Mouse (Mus musculus) spleen, postnatal 36 days (tissue): ENCODE measurements around the gene Tenm3.

Experiments used
- DNase-seq, 2 experiments: peaks; one replicate each; pipeline ENCODE4 v3.0.0; 2022; ENCODE audit warnings: low spot score in 2 of 2, mixed read lengths in 1 of 2

Tenm3 gene

DNA sequence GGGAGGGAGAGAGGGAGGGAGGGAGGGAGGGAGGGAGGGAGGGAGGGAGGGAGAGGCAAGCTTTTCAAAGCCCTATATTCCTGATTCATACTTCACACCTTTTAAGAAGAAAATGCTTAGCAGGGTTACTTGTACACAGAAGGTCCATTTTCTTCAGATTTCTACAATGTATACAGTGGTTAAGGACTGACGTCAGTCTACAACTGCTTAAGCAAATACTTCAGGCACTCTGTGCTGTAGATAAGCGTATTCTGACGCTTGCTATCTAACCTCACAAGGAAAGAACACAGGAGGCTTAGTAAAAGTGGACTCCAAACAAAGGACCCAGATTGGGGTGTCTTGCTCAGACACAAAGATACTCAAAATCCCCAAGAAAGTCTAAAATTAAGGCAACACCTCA lies 34.6 kb downstream of the Tenm3 start:
- no peak for DNase-seq

DNA sequence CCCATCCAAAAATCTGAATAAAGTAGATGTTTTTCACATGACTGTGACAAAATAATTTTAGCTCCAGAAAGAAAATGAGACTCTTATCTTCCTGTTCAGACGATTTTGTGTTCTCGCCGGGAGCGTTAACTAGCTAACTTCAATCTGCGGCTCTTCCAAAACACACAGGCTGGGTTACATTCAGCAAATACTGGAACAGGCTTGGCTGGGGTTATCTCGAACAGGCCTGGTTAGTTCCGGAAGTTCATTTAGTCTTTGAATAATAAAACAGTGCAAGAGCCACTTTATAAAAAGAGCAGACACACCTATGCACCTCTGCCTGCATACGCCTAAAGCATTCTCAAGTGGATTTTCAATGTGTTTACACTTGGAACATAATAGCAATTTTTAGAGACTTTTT lies 40.7 kb downstream of the Tenm3 start:
- DNase-seq: no peak

DNA sequence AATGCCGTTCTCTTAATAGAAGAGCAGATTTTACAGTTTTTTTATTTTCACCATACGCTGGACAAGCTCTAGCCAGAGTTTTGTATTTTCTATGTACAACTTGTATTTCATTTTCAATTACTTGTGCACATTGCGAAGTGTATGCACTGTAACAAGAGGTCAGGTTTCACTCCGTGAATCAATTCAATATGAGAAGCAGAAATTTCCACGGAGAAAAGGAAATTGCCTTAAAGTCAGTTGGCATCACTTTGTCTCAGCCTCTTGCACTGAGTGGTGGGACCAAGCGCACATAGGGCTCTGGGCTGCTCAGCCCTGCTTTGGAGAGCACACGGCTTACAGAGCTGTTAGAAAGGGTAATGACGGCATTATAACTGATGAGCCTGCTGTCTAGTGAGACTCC lies 41.5 kb downstream of the Tenm3 start:
- no peak for DNase-seq

DNA sequence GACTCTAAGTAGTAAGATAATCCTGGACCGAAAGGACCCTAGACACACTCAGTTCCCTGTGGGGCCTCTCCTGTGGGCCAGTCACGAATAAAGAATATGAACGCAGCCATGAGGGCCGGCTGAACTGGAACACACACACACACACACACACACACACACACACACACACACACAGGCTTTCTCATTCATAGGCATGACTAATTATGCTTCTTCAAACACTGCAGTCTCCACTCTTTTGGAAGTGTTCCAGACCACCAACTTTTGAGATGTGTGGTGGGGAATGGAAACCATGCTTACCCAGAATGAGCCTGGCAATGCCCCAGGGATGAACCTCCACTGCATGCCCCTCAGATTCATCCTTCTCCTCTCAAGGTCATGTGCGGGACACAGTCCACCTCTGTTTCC lies 45.8 kb downstream of the Tenm3 start:
- no peak for DNase-seq

DNA sequence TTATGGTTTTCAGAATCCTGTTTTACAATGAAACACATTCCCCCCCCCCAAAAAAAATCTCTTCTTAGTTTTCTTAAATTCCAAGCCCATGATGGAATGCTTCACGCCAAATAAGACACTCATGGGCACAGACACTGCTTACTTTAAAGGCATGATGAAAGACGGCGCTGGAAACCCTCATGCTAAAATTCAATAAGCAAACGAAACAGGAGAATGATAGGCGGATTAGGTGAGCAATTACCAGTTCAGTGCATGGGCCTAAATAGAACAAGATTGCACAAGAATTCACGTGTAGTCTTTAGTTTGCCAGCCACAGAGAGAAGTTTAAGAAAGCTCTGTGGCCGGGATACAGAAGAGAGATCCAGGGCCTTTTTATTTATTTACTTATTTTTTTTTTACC lies 49.5 kb downstream of the Tenm3 start:
- no peak for DNase-seq

DNA sequence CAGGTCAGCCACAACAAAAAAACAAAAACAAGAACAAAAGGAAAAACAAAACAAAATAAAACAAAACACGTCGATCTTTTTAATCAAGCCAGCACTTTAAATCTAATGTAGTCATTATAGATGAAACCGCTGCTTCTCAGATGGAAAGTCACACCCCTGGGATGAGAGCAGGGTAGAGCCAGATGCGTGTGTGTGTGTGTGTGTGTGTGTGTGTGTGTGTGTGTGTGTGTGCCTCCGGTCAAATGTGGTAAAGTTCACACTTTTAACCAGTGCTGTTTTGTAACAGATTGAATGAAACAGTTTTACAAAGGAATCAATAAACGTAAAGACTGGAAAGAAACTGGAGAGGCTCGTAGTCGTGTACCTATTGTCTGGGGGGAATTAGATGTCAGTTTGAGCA lies 50.0 kb downstream of the Tenm3 start:
- DNase-seq: no peak

DNA sequence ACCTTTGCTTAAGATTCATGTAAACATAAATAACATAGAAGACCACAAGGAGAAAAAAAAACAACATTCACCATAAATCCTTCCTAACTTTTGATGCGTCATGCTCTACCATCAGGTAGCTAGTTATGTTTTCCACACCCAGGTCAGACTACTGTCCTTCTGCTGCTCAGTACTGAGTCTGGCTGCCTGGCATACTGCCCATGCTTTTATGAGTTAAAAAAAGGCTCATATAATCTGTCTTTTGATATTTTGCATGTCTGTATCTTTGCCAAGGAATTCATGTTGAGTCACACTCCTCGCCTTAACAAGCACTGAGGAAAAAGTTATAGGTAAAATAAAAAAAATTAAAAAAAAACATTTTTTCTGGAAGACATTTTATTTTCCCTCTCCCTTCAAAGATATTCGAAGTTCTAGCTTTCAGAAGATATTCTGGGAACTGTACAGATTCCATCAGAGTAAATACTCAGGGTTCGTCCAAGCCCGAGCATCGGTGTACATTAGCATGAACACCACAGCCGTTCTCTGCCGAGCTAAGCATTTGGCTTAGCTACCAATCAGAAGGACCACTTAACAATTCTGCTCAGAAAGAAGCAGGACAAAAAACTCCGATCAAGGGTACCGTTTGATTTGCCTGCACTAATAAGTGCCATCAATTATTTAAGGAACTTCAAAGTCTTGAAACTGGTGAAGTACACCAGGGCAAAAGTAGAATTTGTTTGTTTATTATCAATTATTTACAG lies 51.0 kb downstream of the Tenm3 start:
- DNase-seq: no peak

DNA sequence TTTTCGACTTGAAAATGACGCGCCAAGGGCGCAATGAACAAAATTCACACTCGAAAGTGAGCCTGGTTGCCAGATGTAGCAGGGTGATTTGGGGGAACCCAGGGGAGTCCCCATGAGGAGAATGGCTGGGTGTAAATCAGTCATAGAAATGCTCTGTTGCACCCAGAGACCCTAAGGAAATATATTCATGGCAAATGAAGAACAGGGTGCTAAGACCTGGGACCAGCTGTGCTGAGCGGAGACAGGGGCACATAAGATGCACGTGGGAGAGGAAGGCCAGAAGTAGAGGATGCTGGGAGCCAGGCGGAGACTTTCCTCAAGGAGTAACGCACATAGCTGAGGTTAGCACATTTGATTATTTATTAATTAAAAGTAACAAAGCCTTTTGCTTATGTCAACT lies 60.4 kb downstream of the Tenm3 start:
- no peak for DNase-seq

DNA sequence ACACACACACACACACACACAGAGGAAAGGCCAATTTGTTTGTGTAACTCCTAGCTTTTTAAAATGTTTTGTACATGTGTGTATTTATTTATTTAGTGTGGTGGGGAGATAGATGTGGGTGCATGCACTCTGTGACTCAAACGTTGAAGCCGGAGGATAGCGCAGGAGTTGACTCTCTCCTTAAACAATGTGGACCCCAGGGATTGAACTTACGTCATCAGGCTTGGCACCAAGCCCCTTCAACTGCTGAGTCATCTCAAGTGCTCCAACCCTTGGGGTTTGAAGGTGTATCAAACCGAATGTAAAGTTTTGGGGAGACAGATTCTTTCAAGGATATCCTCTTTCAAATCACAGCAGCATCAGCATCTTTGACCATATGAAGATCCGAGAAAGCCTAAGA lies 63.1 kb downstream of the Tenm3 start:
- no peak for DNase-seq

DNA sequence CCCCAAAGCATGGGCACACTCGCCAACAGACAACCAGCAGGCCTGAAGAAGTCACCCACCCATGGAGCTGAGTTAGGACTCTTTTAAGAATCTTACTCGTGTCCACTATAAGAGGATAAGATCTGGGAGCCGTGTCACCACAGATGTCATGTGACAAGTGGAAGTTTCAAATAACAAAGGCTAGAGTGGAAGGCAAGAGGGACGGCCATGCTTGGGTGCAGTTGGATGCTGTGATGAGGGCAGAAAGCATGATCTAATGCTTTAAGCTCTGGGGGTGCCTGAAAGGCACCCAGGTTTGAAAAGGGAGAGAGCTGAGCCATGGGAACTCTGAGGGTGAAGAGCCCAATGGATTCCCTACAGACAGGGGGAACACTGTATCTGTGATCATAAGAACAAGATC lies 64.6 kb downstream of the Tenm3 start:
- DNase-seq: no peak

DNA sequence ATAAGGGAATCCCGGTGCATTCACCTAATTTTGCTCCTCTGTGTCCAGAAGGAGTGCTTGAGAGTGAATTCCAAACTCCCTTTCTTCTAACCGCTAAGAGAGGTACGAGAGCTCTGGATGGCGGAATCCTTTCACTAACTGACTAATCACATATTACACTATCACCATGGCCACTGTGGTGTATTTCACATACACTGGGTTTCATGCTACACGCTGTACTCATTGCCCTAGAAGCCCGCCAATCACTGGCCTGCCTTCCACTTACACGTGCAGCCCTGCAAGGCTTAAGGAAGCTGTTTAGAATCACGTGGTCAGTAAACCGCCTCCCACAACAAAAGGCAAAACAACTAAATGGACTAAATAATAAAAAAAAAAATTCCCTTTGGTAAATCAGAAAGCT lies 67.7 kb downstream of the Tenm3 start:
- no peak for DNase-seq

DNA sequence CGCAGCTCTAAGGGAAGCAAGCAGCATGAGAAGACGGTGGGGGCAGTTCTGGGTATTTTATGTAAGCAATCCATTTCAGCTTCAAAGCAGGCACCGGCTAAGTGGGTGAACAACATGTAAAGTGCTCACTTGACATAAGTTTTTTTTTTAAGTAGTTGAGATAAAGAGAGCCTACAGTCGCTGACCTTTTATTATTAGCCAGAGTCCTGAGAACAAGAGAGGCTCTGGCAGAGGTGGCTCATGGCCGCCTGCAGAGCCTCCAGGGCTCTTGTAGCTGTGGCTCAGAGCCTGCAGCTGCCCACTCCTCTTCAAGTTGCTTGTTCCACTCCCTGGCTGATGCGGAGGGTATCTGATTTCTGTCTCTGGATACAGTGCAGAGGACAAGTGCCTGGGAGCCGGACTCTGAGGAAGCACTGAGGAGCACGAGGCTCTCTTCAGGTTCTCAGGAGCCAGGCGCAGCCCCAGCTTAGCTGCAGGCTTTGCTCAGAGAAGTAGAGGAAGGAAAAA lies 68.2 kb downstream of the Tenm3 start:
- no peak for DNase-seq

DNA sequence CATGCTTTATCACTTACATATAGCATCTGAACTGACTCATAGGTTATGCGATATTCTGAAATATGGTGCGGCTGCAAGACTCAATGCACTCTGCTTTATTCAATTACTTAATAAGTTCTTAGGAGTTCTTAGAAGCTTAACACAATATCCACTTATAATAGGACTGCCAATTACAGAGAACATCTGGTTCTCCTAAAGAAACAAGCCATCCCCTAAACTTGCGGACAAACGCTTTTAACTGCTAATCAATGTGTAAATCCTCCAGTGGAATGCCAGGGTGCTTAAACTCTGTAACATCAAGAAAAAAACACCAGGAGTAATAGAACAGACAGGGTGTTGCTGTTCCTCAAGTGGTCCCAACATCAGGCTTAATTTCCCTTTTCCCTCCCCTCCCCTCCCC lies 68.9 kb downstream of the Tenm3 start:
- no peak for DNase-seq

DNA sequence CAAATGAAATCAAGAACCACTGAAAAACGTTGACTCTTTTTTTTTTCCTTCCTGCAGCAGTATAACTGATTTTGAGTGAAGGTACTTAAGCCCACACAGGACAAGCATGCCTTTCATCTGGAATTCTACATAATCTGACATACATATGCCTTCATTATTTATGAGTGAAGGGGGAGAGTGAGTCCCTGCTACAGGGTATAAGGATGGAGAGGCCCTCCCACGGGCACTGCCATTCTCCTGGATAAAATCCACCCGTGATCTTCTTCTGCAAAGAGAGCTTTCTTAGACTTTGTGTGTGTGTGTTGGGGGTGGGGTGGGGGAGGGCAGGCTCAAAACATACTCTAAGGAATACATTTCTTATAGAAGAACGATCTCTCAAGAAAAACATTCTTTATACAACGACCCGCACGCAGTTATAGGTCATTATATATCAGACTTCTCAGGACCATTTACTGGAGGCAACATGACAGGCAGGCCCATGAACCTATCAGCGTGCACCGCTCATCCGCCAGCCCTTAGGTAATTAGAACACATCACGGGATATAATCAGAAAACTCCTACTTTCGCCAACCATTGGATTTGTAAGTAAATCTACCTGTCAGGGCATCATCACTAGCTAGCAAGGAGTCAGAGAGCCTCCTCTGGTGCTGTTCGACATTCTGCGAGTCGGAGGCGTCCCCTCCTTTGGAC lies 77.1 kb downstream of the Tenm3 start:
- DNase-seq: no peak

DNA sequence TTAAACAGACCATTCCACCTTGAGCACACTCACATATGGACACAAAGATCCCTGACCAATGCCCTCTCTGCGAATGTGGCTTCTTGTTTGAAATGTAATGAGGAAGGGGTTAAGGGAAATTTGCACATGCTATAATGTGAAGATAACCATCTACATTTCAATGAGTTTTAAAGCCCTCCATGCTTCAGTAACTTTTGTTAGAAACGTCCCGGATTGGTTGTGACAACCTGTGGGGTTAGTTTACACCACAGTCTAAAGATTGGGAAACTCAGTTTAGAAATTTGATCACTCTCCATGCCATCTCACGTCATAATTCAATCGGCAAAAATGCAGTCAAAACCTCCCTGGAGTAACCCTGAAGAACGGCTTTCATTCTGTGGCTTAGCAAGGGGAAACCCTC lies 78.5 kb downstream of the Tenm3 start:
- DNase-seq: no peak

DNA sequence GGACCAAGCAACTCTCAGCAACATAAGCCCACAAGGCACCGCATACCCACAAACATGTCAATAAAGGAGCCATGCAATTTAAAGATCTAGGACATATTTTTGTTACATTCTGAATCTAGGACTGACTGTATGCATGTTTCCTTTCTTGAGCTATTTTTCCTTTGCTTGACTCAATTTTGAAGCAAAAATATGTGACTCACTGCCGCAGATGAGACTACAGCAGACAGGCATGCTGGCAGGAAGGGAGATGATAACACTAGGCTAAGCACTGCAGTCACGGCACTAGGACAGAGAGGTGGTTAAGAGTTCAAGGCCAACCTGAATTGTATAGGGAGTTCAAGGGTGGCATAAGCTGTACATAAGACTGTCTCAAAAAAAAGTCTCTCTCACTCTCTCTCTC lies 79.7 kb downstream of the Tenm3 start:
- DNase-seq: no peak

DNA sequence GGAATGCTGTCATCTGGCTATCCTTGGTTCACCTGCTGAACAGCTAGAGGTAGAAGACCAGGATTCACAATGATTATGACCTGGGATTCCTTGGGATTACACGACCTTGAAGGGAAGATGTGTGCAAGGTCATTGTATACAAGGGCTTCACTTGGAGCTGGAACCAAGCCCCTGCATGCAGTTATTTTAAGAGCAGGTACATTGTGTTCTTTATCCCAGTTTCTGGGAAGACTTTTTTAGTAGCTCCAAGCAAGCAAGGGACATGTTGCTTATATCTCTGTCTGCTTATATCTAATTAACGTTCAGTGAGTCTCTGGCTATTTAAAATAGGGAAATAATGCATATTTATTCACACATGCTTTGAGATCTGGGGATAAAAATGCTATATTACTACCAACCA lies 86.9 kb downstream of the Tenm3 start:
- no peak for DNase-seq

DNA sequence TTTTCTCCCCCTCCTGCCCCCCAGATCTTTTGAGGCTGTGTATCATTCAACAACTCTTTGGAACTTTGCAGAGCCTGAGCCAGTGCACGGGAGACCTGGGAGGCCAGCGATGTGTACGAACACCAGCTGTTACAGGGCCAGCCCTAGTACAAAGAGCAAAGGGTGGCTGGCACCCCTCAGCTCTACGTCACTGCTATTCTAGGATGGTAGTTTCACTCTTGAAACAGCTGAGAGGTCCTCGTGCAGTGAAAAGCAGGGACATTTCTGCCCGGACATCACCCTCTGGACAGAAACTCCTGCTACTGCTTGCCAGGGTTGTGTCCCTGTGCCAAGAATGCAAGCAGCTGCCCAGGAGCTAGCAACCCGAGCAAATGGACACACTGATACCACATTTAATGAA lies 88.3 kb downstream of the Tenm3 start:
- DNase-seq: no peak

DNA sequence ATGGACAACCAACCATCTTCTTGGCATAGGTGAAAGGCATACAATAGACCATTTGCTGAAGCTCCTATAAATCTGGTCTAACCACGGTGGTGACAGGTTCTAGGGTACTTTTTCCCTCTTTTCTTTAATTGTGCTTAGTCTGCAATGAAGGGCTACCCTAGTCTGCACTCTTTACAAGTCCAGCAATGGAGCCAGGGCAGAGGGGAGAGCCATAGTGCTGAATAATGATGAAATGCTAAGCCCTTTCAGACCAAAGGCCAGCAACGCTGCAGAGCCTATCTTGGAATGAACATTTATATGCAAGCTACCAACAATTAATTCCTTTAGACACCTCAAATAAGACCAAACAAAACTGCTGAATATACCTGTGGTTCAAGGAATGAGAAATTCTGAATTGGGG lies 88.8 kb downstream of the Tenm3 start:
- DNase-seq: no peak

DNA sequence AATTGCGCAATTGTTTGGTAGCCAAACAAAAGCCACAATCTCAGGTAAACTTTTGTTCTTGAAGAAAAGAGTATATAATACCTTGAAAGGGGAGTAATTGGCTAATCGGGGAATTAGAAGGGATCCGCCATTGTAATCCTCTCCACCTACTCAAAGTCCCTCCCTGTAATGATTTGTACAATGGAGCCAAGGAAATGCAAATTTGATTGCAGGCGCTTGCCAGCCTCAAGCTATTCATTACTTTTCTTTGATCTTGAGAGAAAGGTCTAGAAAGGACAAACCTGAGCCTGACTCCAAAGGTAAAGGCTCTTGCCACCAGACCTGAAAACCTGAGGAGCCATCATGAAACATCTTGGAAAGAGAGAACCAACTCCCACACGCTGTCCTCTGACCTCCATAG lies 91.8 kb downstream of the Tenm3 start:
- DNase-seq: no peak

DNA sequence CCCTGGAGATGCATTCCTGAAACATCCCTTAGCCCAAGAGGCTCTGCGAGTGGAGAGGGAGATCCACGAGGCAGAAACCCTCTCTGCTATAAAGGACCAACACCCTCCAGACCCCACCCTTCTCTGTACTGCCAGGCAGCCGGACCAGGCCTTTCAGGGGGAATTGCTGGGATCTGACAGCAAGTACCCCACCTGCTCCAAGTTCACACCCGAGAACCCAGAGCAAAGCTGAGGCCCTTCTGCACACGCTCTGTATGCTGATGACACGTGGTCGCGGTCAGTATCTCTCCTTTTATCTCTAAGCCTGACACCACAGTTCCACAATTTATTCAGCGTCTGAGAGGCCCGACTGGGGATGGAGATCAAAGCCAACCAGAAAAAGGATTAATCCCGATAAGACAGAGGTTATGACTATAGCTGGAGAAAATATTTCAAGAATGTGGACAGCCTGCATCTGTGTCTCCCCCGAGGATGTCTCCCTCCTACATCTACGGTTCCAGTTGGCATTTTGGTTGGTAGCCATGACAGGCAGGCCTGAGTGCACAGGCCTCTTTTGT lies 95.2 kb downstream of the Tenm3 start:
- DNase-seq: no peak

DNA sequence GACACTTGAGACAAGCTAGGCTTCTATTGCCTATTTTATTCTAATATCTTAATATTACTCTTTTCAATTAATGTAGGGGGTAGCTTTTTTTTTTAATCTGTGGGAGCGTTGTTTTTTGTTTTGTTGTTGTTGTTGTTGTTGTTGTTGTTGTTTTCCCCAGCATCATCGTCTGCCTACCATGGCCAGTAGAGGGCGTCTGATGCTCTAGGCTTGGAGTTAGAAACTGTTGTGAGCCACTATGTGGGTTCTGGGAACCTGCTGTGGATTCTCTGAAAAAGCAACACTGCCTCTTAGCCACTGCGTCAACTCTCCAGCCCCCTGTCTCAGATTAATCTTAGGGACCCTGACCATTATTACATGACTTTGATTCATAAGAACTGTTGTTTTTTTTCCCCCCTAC lies 99.8 kb downstream of the Tenm3 start:
- DNase-seq: no peak

DNA sequence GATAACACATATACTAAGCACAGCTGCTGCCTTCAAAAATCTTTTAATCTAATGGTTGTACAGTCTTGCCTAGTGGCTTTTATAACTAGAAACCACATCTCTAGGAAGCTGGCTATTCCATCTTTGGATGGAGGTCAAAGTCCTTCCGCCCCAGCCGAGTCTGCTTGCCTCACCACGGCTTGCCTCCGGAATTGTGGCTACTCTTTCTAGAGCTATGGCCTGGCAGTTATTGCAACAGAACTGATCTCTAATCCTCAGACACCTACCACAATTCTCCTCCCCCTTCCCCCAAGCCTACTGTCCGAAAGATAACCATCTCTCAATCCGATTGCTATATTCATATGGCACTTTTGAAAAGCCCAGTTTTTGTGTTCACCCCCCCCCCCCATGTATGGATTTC lies 101.0 kb downstream of the Tenm3 start:
- no peak for DNase-seq
